Mouse (Mus musculus) granulocyte monocyte progenitor cell, adult 5-6 weeks (primary cell): ENCODE measurements around the gene Impdh1. TPM values are rescaled to one million over a fixed set of nuclear protein-coding genes. Genes with fewer than 3 reads are reported as not detected.

ENCODE experiments used
- total RNA-seq, 2 experiments: library from RNA; stranded (forward) in 1 of 2; stranded (reverse) in 1 of 2; fragments of 200-712, 200-1000 nt in 1 of 2; fragments of >200 nt in 1 of 2; fragmentation: Nextera tagmentation in 1 of 2; gene quantifications; 2 replicates each; pipeline ENCODE4 v1.2.3; 2014 to 2017

The Impdh1 gene
- total RNA-seq, 2 experiments from 2014 or later = 109 to 120 TPM

Other genes starting within 250 kb of the Impdh1 start
- gene Lep, start 156.1 kb downstream of the Impdh1 start, total RNA-seq (2014; fragmentation: Nextera tagmentation) = not detected in 2 replicates
- not detected in 2 replicates for gene Lep, start 156.1 kb downstream of the Impdh1 start, total RNA-seq (2017)
- gene Rbm28, start 51.4 kb downstream of the Impdh1 start, total RNA-seq (2014; fragmentation: Nextera tagmentation) = 47.7 and 84.2 TPM in 2 replicates
- gene Rbm28, start 51.4 kb downstream of the Impdh1 start, total RNA-seq (2017) = 58.5 and 59.9 TPM in 2 replicates
- gene Prrt4, start 36.8 kb downstream of the Impdh1 start, total RNA-seq (2014; fragmentation: Nextera tagmentation) = not detected in 2 replicates
- gene Prrt4, start 36.8 kb downstream of the Impdh1 start, total RNA-seq (2017) = not detected in 2 replicates
- gene Hilpda, start 56.1 kb upstream of the Impdh1 start, total RNA-seq (2014; fragmentation: Nextera tagmentation) = 14.0 and 15.5 TPM in 2 replicates
- gene Hilpda, start 56.1 kb upstream of the Impdh1 start, total RNA-seq (2017) = 9.7 and 17.7 TPM in 2 replicates
- gene Fam71f2, start 63.2 kb upstream of the Impdh1 start, total RNA-seq (2014; fragmentation: Nextera tagmentation) = not detected in 2 replicates
- gene Fam71f2, start 63.2 kb upstream of the Impdh1 start, total RNA-seq (2017) = 0.88 TPM in 1 of 2 replicates, not detected in the other
- not detected in 2 replicates for gene Fam71f1, start 102.8 kb upstream of the Impdh1 start, total RNA-seq (2014; fragmentation: Nextera tagmentation)
- gene Fam71f1, start 102.8 kb upstream of the Impdh1 start, total RNA-seq (2017) = not detected in 2 replicates
- gene Calu, start 131.7 kb upstream of the Impdh1 start, total RNA-seq (2014; fragmentation: Nextera tagmentation) = 72.1 and 86.1 TPM in 2 replicates
- 228 and 237 TPM in 2 replicates for gene Calu, start 131.7 kb upstream of the Impdh1 start, total RNA-seq (2017)
- not detected in 2 replicates for gene Opn1sw, start 172.1 kb upstream of the Impdh1 start, total RNA-seq (2014; fragmentation: Nextera tagmentation)
- gene Opn1sw, start 172.1 kb upstream of the Impdh1 start, total RNA-seq (2017) = not detected in 2 replicates
- gene Ccdc136, start 179.9 kb upstream of the Impdh1 start, total RNA-seq (2014; fragmentation: Nextera tagmentation) = not detected in 2 replicates
- not detected in 2 replicates for gene Ccdc136, start 179.9 kb upstream of the Impdh1 start, total RNA-seq (2017)
- gene Flnc, start 216.9 kb upstream of the Impdh1 start, total RNA-seq (2014; fragmentation: Nextera tagmentation) = not detected in 2 replicates
- gene Flnc, start 216.9 kb upstream of the Impdh1 start, total RNA-seq (2017) = not detected in 2 replicates